Mouse (Mus musculus): ENCODE results near the gene Fbxw11.

GRCm38 (mm10) chr11:32629713-32630211 is 12.8 kb upstream of the Fbxw11 start:
- no peak for TF ChIP-seq ZNF384 (IDR thresholded peaks at IDR 0.05; ENCODE audit: low read depth, low read length)
- no peak for TF ChIP-seq MAFK (IDR thresholded peaks at IDR 0.05; ENCODE audit: insufficient read depth, low read depth, low read length)
